Mouse (Mus musculus) lung, postnatal 10 days (tissue): Measurements from ENCODE around the gene Mef2c.
A peak's percentile ranks its signal among the peaks of the same experiment; 100 is the strongest.

Experiments
- DNase-seq: peaks from one replicate; pipeline ENCODE4 v3.0.0; 2021

The Mef2c gene

GRCm38 (mm10) chr13:83573855-83574583 lies 70.2 kb downstream of the Mef2c start:
- DNase-seq, result no peak

DNA sequence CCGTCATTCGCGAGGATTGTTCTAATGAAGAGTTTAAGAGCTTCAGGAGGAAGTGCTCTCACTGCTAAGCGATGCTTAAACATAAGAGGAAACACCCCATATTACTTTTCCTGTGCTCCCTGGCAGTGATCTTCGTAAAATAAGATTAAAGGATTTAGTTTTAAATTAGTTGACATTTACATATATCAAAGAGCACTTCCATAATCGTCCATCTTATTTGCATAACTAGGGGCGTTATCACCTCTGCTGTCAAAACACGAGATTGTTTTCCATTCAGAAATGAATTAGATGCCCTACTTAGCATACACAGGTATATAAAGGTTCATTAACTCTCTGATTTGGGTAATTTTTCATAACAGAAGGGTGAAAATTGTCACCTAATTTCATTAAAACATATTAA lies 71.0 kb downstream of the Mef2c start:
- DNase-seq, result no peak

GRCm38 (mm10) chr13:83579410-83579809 lies 75.6 kb downstream of the Mef2c start:
- no peak for DNase-seq

DNA sequence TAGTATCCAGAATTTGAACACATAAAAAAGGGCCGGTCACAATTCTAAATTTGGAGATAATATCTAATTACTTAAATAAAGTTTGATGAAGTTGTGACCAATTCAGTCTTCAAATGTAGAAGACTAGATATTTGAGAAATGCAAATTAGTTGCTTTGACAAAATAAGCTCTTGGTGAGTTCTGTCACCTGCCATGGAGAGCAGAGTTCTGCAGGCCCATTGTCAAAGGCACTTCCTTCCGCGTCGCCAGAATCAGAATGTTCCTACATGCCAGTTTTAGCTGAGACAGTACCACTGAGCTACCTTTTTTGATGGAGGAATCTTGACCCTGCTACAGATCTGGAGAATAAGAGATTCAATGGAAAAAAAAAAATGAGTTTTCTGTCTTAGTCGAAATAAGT lies 77.0 kb downstream of the Mef2c start:
- DNase-seq, result no peak

GRCm38 (mm10) chr13:83582564-83582963 lies 78.7 kb downstream of the Mef2c start:
- no peak for DNase-seq

- no peak for DNase-seq
Observed at GRCm38 (mm10) chr13:83583881-83584280, 80.0 kb downstream of the Mef2c start.

DNA sequence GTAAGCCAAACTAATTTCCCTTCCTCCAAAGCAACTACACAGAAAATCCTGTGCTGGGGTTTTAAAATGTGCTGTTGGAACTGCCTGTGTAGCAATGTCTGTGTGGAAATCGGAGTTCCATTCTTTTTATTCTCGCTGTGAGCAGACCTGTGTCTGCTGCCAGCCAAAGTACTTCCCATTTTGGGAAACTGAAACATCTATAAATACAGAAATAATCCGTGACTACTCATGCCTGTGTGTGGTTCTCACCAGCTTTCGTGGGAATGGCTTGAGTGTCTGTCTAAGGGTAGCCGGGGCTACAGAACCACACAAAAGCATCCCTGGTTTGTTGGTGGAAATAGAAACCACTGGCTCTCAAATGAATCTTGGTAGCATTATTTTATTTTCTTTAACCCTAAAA lies 81.5 kb downstream of the Mef2c start:
- no peak for DNase-seq

DNA sequence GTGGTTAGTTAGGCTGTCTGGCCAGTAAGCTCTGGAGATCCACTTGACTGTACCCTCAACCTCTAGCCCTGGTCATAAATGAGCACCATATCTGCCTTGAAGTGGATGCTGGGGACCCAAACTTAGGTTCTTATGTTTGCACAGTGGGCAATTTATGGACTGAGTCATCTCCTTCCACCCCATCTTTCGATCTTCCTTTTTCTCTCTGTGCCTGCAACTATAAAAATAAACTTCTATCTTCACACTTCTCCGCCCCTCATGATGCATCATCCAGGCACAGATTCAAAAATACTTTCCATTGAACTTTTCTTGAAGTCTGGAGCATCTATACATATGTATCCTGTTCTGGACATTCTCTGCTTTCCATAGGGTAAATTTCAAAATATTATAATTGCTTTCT lies 84.4 kb downstream of the Mef2c start:
- no peak for DNase-seq

DNA sequence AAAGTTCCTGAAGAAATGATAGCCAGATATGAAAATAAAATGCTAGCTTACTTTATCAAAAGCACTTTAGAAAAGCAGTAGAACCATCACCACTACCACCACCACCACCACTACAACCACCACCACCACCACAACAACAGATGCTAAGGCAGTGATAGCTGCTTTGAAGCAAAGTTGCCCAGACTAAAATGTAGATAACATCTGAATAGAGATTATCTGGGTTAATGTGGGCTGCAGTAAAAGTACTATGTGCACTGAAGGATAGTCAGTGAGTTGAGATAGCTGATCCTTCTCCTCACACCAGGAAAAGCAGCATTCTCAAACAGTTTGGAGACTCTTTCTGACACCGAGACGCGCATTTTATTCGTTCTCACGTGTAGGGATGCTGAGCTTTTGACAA lies 87.1 kb downstream of the Mef2c start:
- DNase-seq, result no peak

- no peak for DNase-seq
Observed at GRCm38 (mm10) chr13:83595429-83595828, 91.6 kb downstream of the Mef2c start.

GRCm38 (mm10) chr13:83596989-83597738 lies 93.3 kb downstream of the Mef2c start:
- DNase-seq, result no peak

DNA sequence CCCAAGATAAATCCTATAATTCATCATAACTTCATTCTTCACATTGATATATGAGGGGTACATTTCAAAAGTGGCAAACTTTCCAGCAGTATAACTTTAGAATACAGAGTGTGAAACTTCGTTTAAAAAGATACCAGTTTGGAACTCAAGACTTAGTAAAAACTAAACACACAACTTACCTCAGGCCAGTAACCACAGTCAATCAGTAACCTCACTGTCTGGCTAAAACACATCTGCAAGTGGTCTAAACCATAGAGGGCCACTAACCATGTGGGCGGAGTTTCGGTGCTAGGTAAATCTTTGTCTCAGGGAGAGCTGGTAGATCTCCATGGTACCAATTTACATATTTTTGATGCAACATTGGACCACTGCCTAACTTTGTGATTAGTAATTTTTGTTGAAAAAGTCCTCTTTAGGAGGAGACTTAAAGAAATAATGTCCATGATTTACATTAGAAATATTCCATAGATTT lies 93.9 kb downstream of the Mef2c start:
- no peak for DNase-seq

- DNase-seq, result no peak
Observed at GRCm38 (mm10) chr13:83600301-83600700, 96.5 kb downstream of the Mef2c start.

GRCm38 (mm10) chr13:83601741-83602140 lies 97.9 kb downstream of the Mef2c start:
- no peak for DNase-seq

- DNase-seq, result peak; percentile 71
Observed at GRCm38 (mm10) chr13:83603373-83604265, 99.8 kb downstream of the Mef2c start.

- DNase-seq, result peak; percentile 55
Observed at GRCm38 (mm10) chr13:83604320-83604719, 100.5 kb downstream of the Mef2c start.

GRCm38 (mm10) chr13:83604785-83605184 lies 101.0 kb downstream of the Mef2c start:
- no peak for DNase-seq

GRCm38 (mm10) chr13:83607883-83608581 lies 104.2 kb downstream of the Mef2c start:
- peak; percentile 11 for DNase-seq

GRCm38 (mm10) chr13:83608851-83609516 lies 105.2 kb downstream of the Mef2c start:
- no peak for DNase-seq

- no peak for DNase-seq
Observed at GRCm38 (mm10) chr13:83609517-83609878, 105.7 kb downstream of the Mef2c start.

DNA sequence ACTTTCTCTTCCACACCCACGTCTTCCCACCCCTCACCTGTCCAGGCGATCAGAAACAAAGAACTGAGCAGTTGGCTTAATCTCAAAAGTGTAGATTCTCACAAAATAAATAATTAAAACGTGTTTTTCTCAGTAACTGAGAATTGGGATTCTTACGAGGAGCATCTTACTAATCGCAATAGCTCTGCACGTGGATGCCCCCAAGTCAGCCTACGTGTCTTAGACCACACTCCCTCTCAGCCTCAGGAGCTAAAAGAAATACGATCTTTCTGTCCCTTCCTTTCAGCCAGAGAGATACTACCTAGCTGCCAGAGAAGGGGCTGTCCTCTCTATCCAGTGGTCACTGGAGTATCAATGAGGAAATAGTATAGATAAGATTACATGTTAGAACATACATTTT lies 106.3 kb downstream of the Mef2c start:
- DNase-seq, result no peak

GRCm38 (mm10) chr13:83612195-83612594 lies 108.4 kb downstream of the Mef2c start:
- no peak for DNase-seq
